Mouse (Mus musculus) central nervous system, embryonic 11.5 days (tissue): ENCODE measurements around the gene Arhgap9. TPM values are rescaled to one million over a fixed set of nuclear protein-coding genes. Genes with fewer than 3 reads are reported as not detected.

Source experiments
- polyA plus RNA-seq: library from polyadenylated mRNA; depleted of rRNA; stranded (reverse); fragments of >200 nt; gene quantifications from 2 replicates; pipeline ENCODE4 v1.2.3, GENCODE M21; 2012; rRNA removed

Arhgap9 gene
- 2.0 and 2.3 TPM in 2 replicates for polyA plus RNA-seq

GRCm38 (mm10) chr10:127321621-127322020, at the start of gene Arhgap9:
Gene Arhgap9, plus strand, starts transcription at chr10:127321964.

GRCm38 (mm10) chr10:127288800-127289572, 32.8 kb upstream of the Arhgap9 start, which contains the start of gene Mbd6:
Gene Mbd6, minus strand, starts transcription at chr10:127289018.

GRCm38 (mm10) chr10:127311476-127312355, 10.0 kb upstream of the Arhgap9 start, which contains the start of gene Mars:
Gene Mars, minus strand, starts transcription at chr10:127311786.

GRCm38 (mm10) chr10:127341891-127342639, 20.3 kb downstream of the Arhgap9 start, which contains the start of gene Gli1:
Gene Gli1, minus strand, starts transcription at chr10:127341974.

GRCm38 (mm10) chr10:127353909-127354895, 32.4 kb downstream of the Arhgap9 start, which contains the start of gene Inhbe:
Gene Inhbe, minus strand, starts transcription at chr10:127354411.

GRCm38 (mm10) chr10:127369834-127370820, 48.4 kb downstream of the Arhgap9 start, which contains the start of gene Inhbc:
Gene Inhbc, minus strand, starts transcription at chr10:127370431.

Other genes starting within 250 kb of the Arhgap9 start
- 11.3 and 13.4 TPM in 2 replicates for gene Agap2, start 246.7 kb upstream of the Arhgap9 start, polyA plus RNA-seq
- 53.8 and 114 TPM in 2 replicates for gene Os9, start 200.8 kb upstream of the Arhgap9 start, polyA plus RNA-seq
- gene B4galnt1, start 156.7 kb upstream of the Arhgap9 start, polyA plus RNA-seq = 8.4 and 8.8 TPM in 2 replicates
- gene Slc26a10, start 141.3 kb upstream of the Arhgap9 start, polyA plus RNA-seq = 2.6 and 4.2 TPM in 2 replicates
- gene Arhgef25, start 131.9 kb upstream of the Arhgap9 start, polyA plus RNA-seq = 107 and 115 TPM in 2 replicates
- 237 and 284 TPM in 2 replicates for gene Dtx3, start 126.2 kb upstream of the Arhgap9 start, polyA plus RNA-seq
- gene Pip4k2c, start 110.4 kb upstream of the Arhgap9 start, polyA plus RNA-seq = 18.0 and 21.0 TPM in 2 replicates
- 36.0 and 44.4 TPM in 2 replicates for gene Kif5a, start 58.6 kb upstream of the Arhgap9 start, polyA plus RNA-seq
- gene Dctn2, start 55.6 kb upstream of the Arhgap9 start, polyA plus RNA-seq = 190 and 214 TPM in 2 replicates
- 46.5 and 56.0 TPM in 2 replicates for gene Mbd6, start 32.9 kb upstream of the Arhgap9 start, polyA plus RNA-seq
- gene Mars, start 10.2 kb upstream of the Arhgap9 start, polyA plus RNA-seq = 90.4 and 101 TPM in 2 replicates
- 26.1 and 42.2 TPM in 2 replicates for gene Gli1, start 20.0 kb downstream of the Arhgap9 start, polyA plus RNA-seq
- 0.01 TPM in 1 of 2 replicates, not detected in the other for gene Inhbe, start 32.4 kb downstream of the Arhgap9 start, polyA plus RNA-seq
- gene Inhbc, start 48.5 kb downstream of the Arhgap9 start, polyA plus RNA-seq = 0.05 and 0.09 TPM in 2 replicates
- gene R3hdm2, start 58.4 kb downstream of the Arhgap9 start, polyA plus RNA-seq = 33.5 and 48.3 TPM in 2 replicates
- 7.8 and 12.2 TPM in 2 replicates for gene Stac3, start 179.7 kb downstream of the Arhgap9 start, polyA plus RNA-seq
- gene Ndufa4l2, start 193.0 kb downstream of the Arhgap9 start, polyA plus RNA-seq = 4.2 and 4.5 TPM in 2 replicates
- gene Shmt2, start 200.5 kb downstream of the Arhgap9 start, polyA plus RNA-seq = 94.7 and 99.4 TPM in 2 replicates
- gene Nxph4, start 212.6 kb downstream of the Arhgap9 start, polyA plus RNA-seq = 10.4 and 12.6 TPM in 2 replicates